8 mouse cellular contexts compared by ENCODE assay signal in the genomic region with DNA sequence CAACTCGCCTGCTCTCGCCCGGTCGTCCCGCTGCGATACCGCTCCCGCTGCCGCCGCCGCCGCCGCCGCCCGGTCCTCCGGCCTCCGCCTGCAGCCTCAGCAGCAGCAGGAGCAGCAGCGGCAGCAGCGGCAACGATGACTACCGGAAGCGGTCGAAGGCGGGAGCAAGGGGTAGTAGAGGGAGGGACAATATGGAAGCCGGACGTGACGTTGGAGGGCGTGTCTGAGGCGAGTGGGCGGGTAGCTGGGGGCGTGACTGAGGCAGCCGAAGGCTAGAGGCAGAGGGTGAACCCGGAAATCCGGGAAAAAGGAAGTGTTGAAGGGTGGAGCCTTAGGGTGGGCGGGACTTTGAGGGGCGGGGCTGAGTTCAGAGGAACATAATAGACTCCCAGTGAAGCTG. TPM values are rescaled to one million over a fixed set of nuclear protein-coding genes. Genes with fewer than 3 reads are reported as not detected.
A peak's percentile ranks its signal among the peaks of the same experiment; 100 is the strongest.
DNase-seq lines count a peak whose midpoint lies in the region; ATAC-seq and TF ChIP-seq lines count a peak whose summit lies in the region.

Gene Eif4ebp2, minus strand, starts transcription at position 17 of the 400 bp plus-strand sequence.

- ATAC-seq in erythroid progenitor cell, adult 5-6 weeks (replicated peaks; ENCODE audit: low FRiP score, poor library complexity, severe bottlenecking) = peak; percentile 98
- peak; percentile 98 for ATAC-seq in heart, embryonic 12.5 days (ENCODE audit: insufficient number of reproducible peaks, low FRiP score)
- peak; percentile 98 for ATAC-seq in kidney, postnatal 0 days (replicated peaks; ENCODE audit: low FRiP score, low read depth)
- peak; percentile 97 for ATAC-seq in liver, embryonic 11.5 days (replicated peaks; ENCODE audit: low FRiP score)
- ATAC-seq in stomach, embryonic 14.5 days (ENCODE audit: insufficient number of reproducible peaks, insufficient read depth, low FRiP score, low read depth) = peak; percentile 99

- peak within 1 kb of the TSS; percentile 96 for H3K4me3 ChIP-seq in heart, embryonic 12.5 days
- peak within 1 kb of the TSS; percentile 97 for H3K4me3 ChIP-seq in kidney, postnatal 0 days (replicated peaks; ENCODE audit: low read depth, low read length)
- peak within 1 kb of the TSS; percentile 100 for H3K4me3 ChIP-seq in liver, embryonic 11.5 days (ENCODE audit: low read depth, low read length)
- peak within 1 kb of the TSS; percentile 99 for H3K4me3 ChIP-seq in stomach, embryonic 14.5 days (ENCODE audit: low read depth, low read length)

- 0% methylated on average over 32 of the region's 36 CpGs for WGBS in heart, embryonic 12.5 days
- WGBS in kidney, postnatal 0 days = under 1% methylated on average over 33 of the region's 36 CpGs
- under 1% methylated on average over 36 of the region's 36 CpGs for WGBS in liver, embryonic 11.5 days
- WGBS in stomach, embryonic 14.5 days = under 1% methylated on average over 34 of the region's 36 CpGs

- TF ChIP-seq CTCF in kidney, postnatal 0 days (IDR thresholded peaks at IDR 0.05; ENCODE audit: low read depth) = no peak

- peaks cover 12% of the 10 kb centered on the region for H3K36me3 ChIP-seq in heart, embryonic 12.5 days
- no peaks in the 10 kb centered on the region for H3K36me3 ChIP-seq in kidney, postnatal 0 days (ENCODE audit: insufficient read depth, low read length)
- peaks cover 14% of the 10 kb centered on the region for H3K36me3 ChIP-seq in liver, embryonic 11.5 days (ENCODE audit: control insufficient read depth, insufficient read depth, low read length)
- H3K36me3 ChIP-seq in stomach, embryonic 14.5 days (ENCODE audit: control insufficient read depth, insufficient read depth, low read length) = peaks cover 4% of the 10 kb centered on the region; the same call in 1 of the 2 replicates

- H3K4me1 ChIP-seq in heart, embryonic 12.5 days (replicated peaks) = peaks cover 35% of the 10 kb centered on the region
- H3K4me1 ChIP-seq in kidney, postnatal 0 days (replicated peaks; ENCODE audit: insufficient read depth, low read length) = peaks cover 9% of the 10 kb centered on the region; the same call in 1 of the 2 replicates
- H3K4me1 ChIP-seq in liver, embryonic 11.5 days (replicated peaks; ENCODE audit: control insufficient read depth, insufficient read depth, low read length) = peaks cover 27% of the 10 kb centered on the region
- H3K4me1 ChIP-seq in stomach, embryonic 14.5 days (ENCODE audit: control insufficient read depth, insufficient read depth, low read length) = peaks cover 7% of the 10 kb centered on the region; the same call in 1 of the 2 replicates

- no peaks in the 10 kb centered on the region for H3K27me3 ChIP-seq in heart, embryonic 12.5 days (replicated peaks)
- H3K27me3 ChIP-seq in kidney, postnatal 0 days (ENCODE audit: insufficient read depth, low read length) = no peaks in the 10 kb centered on the region
- no peaks in the 10 kb centered on the region for H3K27me3 ChIP-seq in liver, embryonic 11.5 days (replicated peaks; ENCODE audit: control insufficient read depth, insufficient read depth, low read length)
- H3K27me3 ChIP-seq in stomach, embryonic 14.5 days (ENCODE audit: control insufficient read depth, insufficient read depth, low read length) = no peaks in the 10 kb centered on the region

- peak within 1 kb of the TSS; percentile 94 for H3K9ac ChIP-seq in heart, embryonic 12.5 days
- peak within 1 kb of the TSS; percentile 93 for H3K9ac ChIP-seq in kidney, postnatal 0 days (ENCODE audit: low read depth, low read length)
- H3K9ac ChIP-seq in liver, embryonic 11.5 days (ENCODE audit: low read depth, low read length) = peak within 1 kb of the TSS; percentile 95
- peak within 1 kb of the TSS; percentile 96 for H3K9ac ChIP-seq in stomach, embryonic 14.5 days (replicated peaks; ENCODE audit: low read depth, low read length)

- DNase-seq in CD4-positive helper T cell, adult 2 months (ENCODE audit: low read depth, low spot score) = peak; percentile 99
- DNase-seq in brain, embryonic 18.5 days (ENCODE audit: low read depth, low spot score) = peak; percentile 96
- DNase-seq in kidney, postnatal 0 days (ENCODE audit: low spot score) = peak; percentile 100
- peak; percentile 98 for DNase-seq in liver, embryonic 11.5 days (ENCODE audit: low spot score)
- DNase-seq in naive thymus-derived CD4-positive, alpha-beta T cell, adult 2 months (ENCODE audit: low read depth) = peak; percentile 100

- H3K27ac ChIP-seq in heart, embryonic 12.5 days (ENCODE audit: poor library complexity, severe bottlenecking) = peak within 1 kb of the TSS; percentile 77
- H3K27ac ChIP-seq in kidney, postnatal 0 days = peak within 1 kb of the TSS; percentile 90
- H3K27ac ChIP-seq in liver, embryonic 11.5 days (ENCODE audit: low read depth, low read length) = peak within 1 kb of the TSS; percentile 80
- peak within 1 kb of the TSS; percentile 82 for H3K27ac ChIP-seq in stomach, embryonic 14.5 days (ENCODE audit: low read length)

- peak within 1 kb of the TSS; percentile 88 for H3K4me2 ChIP-seq in heart, embryonic 12.5 days
- peak within 1 kb of the TSS; percentile 78 for H3K4me2 ChIP-seq in kidney, postnatal 0 days (ENCODE audit: low read length)
- peak within 1 kb of the TSS; percentile 90 for H3K4me2 ChIP-seq in liver, embryonic 11.5 days
- H3K4me2 ChIP-seq in stomach, embryonic 14.5 days (replicated peaks; ENCODE audit: low read depth, low read length) = peak within 1 kb of the TSS; percentile 85

- H3K9me3 ChIP-seq in heart, embryonic 12.5 days (replicated peaks) = peaks cover 4% of the 10 kb centered on the region; the same call in 1 of the 2 replicates
- H3K9me3 ChIP-seq in kidney, postnatal 0 days (replicated peaks; ENCODE audit: low read length) = no peaks in the 10 kb centered on the region
- H3K9me3 ChIP-seq in liver, embryonic 11.5 days (ENCODE audit: control insufficient read depth, low read length) = no peaks in the 10 kb centered on the region
- H3K9me3 ChIP-seq in stomach, embryonic 14.5 days (ENCODE audit: control insufficient read depth, low read depth, low read length) = no peaks in the 10 kb centered on the region

RNA-seq across cellular contexts. Expression of gene Eif4ebp2, which starts in this region (rescaled TPM):
- total RNA-seq in erythroid progenitor cell, adult 5-6 weeks (2015; ENCODE audit: low replicate concordance) = 69.2 and 88.4 TPM in 2 replicates
- total RNA-seq in erythroid progenitor cell, adult 5-6 weeks (2017; ENCODE audit: low replicate concordance) = 9.1 and 9.5 TPM in 2 replicates
- polyA plus RNA-seq in heart, embryonic 12.5 days (2016; fragmentation: Nextera tagmentation; extraction: Ambion mirVana) = 49.7 and 52.7 TPM in 2 replicates
- polyA plus RNA-seq in kidney, postnatal 0 days (2015; fragmentation: Nextera tagmentation; extraction: Ambion mirVana) = 72.2 and 75.0 TPM in 2 replicates
- polyA plus RNA-seq in liver, embryonic 11.5 days (2014; fragmentation: Nextera tagmentation; extraction: Ambion mirVana) = 27.1 and 33.3 TPM in 2 replicates
- 52.0 and 52.8 TPM in 2 replicates for polyA plus RNA-seq in stomach, embryonic 14.5 days (2014; fragmentation: Nextera tagmentation; extraction: Ambion mirVana)

Comparison
In these comparisons a context has a peak if more than half of its experiments do, and no peak if none do; other contexts are left out.
1. Peak in every context shown above with its lines: DNase-seq, ATAC-seq, H3K4me3 ChIP-seq and H3K27ac ChIP-seq.